Mouse (Mus musculus) brain, adult 10 weeks (tissue): Measurements from ENCODE around the gene Zfp84. TPM values are rescaled to one million over a fixed set of nuclear protein-coding genes. Genes with fewer than 3 reads are reported as not detected.

Experiments used
- polyA plus RNA-seq: library from polyadenylated mRNA; stranded (reverse); fragments of 350-450 nt; fragmentation: Illumina TruSeq; extraction: RNeasy Lipid Tissue Mini Kit (QIAGEN cat#74804); gene quantifications from one replicate; pipeline ENCODE4 v1.2.3, GENCODE M21; 2015; ENCODE audit warnings: low read depth, low replicate concordance

Zfp84 gene
- polyA plus RNA-seq, result 8.2 TPM

GRCm38 (mm10) chr7:29768090-29768900 lies at the start of gene Zfp84:
Zfp84 (plus strand) TSS chr7:29768552.

GRCm38 (mm10) chr7:29726860-29727259 lies 41.5 kb upstream of the Zfp84 start, which contains the start of gene Catsperg2:
Catsperg2 (minus strand) TSS chr7:29727032.

GRCm38 (mm10) chr7:29783871-29784551 lies 15.7 kb downstream of the Zfp84 start, which contains the start of gene Zfp30:
Zfp30 (plus strand) TSS chr7:29783998.

GRCm38 (mm10) chr7:29815910-29816429 lies 47.6 kb downstream of the Zfp84 start, which contains the start of gene Zfp790:
Zfp790 (plus strand) TSS chr7:29816114.

Other genes starting within 250 kb of the Zfp84 start
- gene Sipa1l3, start 249.9 kb upstream of the Zfp84 start, polyA plus RNA-seq, result 32.2 TPM
- gene Catsperg2, start 41.5 kb upstream of the Zfp84 start, polyA plus RNA-seq, result not detected
- gene Zfp30, start 15.4 kb downstream of the Zfp84 start, polyA plus RNA-seq, result 9.1 TPM
- 10.1 TPM for gene Zfp790, start 47.6 kb downstream of the Zfp84 start, polyA plus RNA-seq
- 16.6 TPM for gene Zfp940, start 85.1 kb downstream of the Zfp84 start, polyA plus RNA-seq
- gene Zfp420, start 91.4 kb downstream of the Zfp84 start, polyA plus RNA-seq, result 20.0 TPM
- 16.2 TPM for gene Zfp27, start 138.0 kb downstream of the Zfp84 start, polyA plus RNA-seq
- gene Zfp383, start 139.7 kb downstream of the Zfp84 start, polyA plus RNA-seq, result 13.4 TPM
- 11.1 TPM for gene Zfp74, start 185.5 kb downstream of the Zfp84 start, polyA plus RNA-seq
- gene Zfp568, start 215.4 kb downstream of the Zfp84 start, polyA plus RNA-seq, result 1.8 TPM